Mouse (Mus musculus) left cerebral cortex, adult 8-10 months (tissue): ENCODE measurements around the gene Hmg20b. TPM values are rescaled to one million over a fixed set of nuclear protein-coding genes. Genes with fewer than 3 reads are reported as not detected.

Experiments used
- DNase-seq, 2 experiments: peaks; one replicate each; pipeline ENCODE4 v3.0.0; 2022; ENCODE audit warnings: low spot score in 2 of 2
- total RNA-seq, 4 experiments: library from RNA; stranded (reverse); gene quantifications; 2 replicates each; pipeline ENCODE4 v1.2.4; 2022

The Hmg20b gene
- total RNA-seq, 4 experiments from 2014 or later = 20.2 to 31.9 (median 27.2) TPM

DNA sequence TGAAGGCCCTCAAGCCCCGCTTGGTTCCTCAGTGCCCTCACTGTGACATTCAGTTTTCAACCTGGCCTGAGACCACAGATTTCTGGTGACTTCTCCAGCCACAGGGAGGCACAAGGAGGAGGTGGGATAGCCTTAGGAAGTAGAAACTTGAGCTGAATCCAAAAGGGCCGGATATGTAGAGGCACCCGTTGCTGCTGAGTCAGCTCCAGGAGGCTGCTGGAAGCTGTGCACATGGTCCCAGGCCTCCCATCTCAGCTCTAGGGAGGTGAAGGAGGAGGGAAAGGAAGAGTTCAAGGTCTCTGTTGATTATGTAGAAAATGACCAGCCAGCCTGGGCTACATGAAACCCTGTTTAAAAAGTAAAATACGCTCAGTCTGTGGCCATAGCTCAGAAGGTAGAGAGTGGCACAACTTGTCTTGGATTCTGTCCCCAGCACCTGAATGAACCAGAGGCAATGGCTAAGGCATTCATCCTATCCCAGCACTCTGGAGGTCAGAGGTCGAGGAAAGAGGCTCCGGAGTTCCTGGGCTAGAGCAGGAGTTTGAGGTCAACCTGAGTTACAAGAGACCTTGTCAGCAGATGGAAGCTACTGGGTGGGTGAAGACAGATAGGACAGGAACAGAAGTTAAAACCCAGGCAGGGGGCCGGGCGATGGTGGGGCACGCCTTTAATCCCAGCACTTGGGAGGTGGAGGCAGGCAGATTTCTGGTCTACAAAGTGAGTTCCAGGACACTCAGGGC lies 4.6 kb upstream of the Hmg20b start:
- DNase-seq = no peak

DNA sequence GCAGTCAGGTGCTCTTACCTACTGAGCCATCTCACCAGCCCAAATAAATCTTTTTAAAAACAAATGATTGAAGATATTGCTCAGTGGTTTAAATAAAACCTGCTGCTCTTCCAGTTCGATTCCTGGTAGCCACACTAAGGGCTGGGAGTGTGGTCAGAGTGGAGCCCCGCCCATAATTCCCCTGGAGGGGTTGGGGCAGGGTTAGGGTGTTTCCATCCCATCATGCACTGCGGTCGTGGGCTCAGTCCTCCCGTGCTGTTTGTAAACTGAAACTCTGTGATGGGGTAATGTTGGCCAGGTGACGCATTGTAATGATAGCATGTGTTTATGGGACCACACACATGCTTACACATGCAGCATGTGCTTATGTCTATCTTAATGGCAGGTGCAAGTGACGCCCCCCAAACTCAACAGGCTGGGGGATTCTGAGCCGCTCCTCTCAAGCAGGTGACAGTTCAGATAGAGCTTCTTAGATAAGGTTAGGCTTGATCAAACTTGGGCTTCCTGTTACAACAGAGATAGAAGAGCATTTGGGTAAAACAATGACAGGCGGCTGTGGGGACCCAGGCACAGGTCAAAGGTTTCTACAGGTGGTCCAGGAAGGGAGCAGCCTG lies 1.5 kb upstream of the Hmg20b start:
- no peak for DNase-seq

DNA sequence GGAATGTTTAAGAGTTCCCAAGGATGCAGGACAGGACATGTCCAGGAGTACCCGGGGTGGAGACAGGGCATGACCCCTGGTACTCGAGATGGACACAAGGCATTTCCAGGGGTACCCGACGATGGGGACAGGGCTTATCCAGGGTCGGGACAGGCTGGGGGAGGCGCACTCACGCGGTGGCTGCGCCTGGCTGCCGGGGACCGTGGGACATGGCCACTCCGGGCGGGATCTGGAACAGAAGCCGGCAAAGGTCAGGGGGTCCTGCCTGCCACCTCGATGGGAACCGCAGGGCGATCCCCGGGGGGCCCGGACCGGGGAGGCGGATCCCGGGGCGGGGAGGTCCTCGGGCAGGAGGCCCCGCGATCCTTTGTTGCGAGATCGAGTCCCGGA lies 324 bp downstream of the Hmg20b start:
- DNase-seq = no peak

DNA sequence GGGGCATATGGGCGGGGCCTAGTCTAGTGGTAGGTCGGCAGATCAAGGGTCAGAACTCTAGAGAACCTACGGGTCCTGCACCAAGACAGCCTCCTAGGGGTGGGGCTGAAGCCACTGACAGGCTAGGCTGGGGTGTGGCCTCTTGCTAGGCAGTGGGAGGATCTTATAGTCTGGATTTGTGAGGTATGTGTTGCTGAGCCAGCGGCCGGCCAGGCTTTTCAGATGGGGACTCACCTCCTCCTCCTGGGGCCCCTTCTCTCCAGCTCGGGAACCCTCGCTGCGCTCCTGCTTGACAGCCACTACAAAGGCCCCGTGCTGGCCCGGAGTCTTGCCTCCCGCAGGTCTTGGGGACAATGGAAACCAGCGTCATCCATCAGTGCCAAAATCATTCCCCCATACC lies 1.1 kb downstream of the Hmg20b start:
- no peak for DNase-seq

DNA sequence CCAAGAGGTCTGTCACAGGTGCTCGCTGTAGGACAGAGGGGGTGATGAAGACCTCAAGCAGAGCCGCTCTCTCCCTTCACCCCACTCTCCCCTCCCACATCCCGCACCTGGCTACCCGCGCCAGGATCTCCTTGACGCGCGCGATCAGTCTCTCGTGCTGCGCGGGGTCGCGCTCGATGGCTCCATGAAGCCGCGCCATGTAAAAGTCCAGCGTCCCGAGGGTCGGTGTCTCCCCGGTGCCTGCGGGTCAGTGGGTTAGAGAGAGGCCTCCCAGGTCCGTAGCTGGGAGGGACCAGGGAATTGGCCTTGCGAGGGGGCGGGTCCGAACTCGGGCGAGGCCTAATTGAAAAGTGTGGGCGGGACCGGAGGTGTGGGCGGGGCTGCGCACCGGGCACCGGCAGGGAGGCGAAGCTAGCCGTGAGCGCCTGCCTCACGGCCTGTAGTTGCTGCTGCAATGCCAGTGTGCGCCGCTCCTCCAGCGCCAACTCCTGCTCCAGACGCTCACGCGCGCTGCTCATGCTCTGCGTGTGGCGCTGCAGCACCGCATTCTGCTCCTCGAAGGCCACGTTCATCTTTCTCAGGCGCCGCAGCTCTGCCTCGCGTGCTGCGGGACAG lies 3.7 kb downstream of the Hmg20b start:
- DNase-seq = no peak

DNA sequence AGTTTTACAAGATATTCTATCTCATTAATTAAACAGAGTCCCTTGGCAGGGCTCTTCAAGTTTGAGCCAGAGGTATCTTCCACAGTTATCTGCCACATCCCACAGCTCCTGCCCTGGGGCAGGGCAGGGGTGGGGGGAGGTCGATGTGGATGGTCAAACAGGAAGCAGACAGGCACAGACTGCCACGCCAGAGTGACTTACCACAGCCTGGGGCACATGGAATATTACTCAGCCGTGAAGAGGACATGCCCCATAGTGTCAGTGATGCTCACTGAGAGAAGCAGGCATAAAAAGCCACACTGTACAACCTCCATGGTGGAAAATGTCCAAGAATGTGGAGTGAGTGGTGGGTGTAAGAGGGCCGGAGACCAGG lies 5.1 kb downstream of the Hmg20b start:
- DNase-seq = no peak

DNA sequence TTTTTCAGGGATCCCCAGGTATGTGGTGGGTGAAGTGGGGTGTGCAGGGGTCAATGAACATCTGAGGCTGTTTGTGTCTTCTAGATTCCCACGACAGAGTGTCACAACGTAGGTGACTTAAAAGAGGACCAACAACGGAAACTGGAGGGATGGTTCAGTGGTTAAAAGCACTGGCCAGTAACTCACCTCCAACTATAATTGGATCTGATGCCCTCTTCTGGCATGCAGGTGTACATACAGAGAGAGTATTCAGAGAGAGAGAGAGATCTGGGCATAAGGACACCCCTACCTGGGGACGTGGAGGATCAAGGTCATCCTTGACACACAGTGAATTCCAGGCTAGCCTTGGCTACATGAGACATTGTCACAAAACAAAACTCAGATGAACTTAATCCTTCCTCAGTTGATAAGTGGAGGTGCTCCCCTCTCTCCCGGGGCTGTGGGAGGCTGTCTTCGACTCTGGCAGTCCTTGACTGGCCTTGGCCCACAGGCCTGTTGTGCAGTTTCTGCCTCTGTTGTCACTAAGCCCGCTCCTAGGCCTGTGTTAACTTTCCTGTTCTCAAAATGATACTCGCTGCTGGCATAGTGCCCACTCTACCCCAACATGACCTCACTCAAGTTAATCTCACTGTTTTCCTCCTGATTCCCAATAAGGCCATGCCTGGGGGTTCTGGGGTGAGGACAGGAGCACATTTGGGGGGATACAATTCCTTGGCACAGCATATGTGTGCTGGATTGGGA lies 5.7 kb downstream of the Hmg20b start:
- no peak for DNase-seq

DNA sequence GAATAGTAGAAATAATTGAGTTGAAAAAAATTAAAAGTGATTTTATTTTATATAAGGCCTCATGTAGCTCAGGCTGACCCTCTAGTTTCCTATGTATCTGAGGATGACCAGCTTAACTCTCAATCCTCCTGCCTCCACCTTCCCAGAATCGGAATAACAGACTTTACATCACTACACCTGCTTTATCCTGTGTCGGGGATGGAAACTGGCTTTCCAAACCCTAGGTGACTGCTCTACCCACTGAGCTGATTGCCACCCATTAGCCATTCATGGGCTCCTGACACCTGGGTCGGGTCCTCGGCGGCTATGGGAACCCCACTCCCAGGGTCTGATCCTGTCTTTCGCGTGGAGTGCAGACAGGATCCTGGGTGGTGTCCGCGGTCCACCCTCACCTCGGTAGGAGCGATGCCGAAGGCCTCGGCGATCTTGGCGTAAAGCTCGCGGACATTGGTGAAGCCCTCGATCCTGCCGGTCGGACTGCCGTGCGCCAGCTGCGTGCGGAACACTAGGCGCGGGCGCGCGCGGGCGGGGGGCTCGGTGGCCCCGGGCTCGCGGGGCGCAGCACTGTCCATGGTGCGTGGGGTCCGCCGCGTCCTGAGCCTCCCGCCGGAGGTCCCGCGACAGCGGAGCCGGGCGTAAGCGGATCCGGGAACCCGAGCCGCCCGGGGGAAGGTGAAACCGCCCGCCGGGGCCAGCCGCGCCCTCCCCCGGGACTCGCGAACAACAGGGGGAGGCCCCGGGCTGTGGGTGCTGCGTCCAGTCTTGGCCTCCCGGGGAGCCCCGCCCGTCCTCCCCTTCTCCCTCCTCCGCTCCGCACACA lies 7.4 kb downstream of the Hmg20b start, which contains the start of gene Gipc3:
TSS of gene Gipc3 (minus strand) at position 581 of the 820 bp plus-strand sequence.
- no peak for DNase-seq

DNA sequence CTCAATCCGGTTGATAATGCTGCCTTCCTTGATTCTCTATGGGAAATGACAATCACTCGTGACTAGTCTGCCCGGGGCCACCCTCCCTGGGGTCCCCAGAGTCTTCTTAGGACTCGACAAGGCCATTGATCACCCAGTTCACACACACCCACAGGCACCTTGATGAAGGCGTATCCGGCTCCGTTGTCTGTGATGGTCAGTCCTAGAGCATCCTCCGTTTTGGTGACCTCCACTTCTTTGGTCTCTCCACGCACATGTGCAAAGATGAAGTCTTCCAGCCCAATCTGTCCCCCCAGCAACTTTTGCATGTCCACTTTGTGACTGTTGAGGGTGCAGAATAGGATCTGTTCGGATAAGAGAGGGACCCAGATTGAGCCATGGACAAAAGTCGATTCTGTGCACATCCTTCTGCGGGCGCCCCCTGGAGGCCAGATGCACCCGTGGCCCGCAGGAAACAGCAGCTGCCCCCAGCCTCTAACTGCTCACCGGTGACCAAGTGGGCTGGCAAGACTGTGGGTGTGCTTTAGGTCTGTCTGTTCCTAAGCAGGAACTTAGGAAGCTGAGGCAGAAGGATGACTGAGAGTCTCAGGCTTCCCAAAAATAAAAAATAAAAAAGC lies 8.8 kb downstream of the Hmg20b start:
- DNase-seq = no peak

DNA sequence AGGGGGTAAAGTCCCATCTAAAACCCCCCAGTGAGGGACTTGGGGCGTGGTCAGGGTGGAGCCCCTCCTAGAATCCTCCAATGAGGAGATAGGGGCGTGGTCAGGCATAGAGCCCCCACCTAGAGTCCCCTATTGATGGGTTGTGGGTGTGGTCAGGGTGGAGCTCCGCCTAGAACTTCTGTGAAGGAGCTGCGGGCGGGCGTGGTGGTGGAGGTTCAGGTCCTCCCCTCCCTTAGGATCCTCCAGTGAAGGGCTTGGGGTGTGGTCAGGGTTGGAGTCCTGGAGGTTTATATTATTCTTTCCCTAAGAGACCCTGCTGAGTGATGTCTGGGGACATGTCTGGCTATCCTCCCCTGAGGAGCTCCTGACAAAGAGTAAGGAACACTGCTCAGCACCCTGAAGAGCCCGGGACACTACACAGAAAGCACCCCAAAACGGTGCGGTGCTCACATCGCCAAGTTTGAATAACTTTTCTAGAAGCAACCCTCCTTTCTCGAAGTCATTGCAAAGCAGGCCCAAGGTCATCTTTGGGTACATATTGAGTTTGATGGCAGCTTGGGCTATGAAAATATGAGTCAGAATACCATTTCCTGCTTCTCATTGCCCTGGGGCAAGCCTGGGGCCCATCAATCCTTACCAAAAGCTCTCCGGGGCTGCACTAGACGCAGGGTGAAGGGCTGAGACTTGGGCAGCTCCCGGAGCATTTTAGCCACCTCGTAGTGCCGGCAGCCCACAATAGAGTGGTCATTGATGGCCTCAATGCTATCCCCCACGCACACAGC lies 9.5 kb downstream of the Hmg20b start:
- DNase-seq = no peak

DNA sequence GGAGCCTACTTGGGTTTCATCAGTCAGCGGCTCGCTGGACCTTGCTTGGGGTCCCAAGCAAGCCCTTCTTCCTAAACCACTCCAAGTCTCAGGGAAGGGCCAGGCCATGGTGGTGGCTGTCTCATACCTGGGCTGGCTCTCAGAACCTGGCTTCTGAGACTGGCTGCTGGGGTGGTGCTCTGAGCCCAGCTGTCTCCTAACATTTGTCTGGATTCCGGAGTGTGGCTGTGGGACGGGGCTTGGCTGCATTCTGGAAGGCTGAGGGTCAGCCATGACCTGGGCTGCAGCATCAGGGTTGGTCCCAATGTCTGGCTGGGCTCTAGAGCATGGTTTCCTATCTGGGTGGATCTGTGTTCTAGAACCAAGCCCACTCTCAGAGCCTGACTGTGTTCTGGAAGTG lies 13.7 kb downstream of the Hmg20b start:
- no peak for DNase-seq

DNA sequence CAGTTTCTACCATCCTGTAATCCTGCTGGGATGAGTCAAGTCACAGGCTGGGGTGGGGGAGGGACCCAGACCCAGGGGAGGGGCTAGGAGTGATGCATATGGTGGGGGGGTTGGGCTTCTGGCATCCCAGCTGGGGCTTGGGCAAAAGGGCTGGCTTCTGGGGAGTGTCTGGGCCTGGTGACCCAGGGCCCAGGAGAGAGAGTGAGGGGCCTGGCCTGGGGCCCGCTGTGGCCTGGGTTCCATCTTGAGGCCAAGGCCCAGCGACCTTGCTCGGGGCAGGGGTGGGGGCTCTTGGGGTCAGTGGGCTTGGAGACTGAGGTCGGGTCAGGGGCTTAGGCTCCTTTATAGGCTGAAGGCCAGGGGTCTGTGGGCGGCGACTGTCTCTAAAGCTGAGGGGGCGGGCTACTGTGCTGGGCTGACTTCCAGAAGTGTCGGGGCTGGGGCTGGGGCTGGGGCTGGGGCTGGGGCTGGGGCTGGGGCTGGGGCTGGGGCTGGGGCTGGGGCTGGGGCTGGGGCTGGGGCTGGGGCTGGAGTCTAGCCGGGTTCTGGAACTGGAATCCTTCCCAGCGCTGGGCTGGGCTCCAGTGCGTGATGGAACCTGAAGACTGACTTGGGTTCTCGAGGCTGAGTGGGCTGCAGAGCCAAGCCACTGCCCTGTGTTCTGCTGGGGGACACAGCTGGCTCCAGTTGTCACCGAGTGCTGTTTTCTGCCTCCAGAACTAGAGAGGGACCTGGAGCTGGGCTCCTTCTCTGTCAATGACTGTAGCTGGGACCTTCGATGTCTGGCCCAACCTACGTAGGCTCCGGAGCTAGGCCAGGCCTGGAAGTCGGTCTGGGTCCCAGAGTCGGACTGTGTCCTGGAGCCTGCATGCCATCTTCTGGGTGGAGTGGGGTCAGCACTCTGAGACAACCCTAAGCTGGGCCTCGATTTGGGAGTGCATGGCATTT lies 14.6 kb downstream of the Hmg20b start:
- no peak for DNase-seq

DNA sequence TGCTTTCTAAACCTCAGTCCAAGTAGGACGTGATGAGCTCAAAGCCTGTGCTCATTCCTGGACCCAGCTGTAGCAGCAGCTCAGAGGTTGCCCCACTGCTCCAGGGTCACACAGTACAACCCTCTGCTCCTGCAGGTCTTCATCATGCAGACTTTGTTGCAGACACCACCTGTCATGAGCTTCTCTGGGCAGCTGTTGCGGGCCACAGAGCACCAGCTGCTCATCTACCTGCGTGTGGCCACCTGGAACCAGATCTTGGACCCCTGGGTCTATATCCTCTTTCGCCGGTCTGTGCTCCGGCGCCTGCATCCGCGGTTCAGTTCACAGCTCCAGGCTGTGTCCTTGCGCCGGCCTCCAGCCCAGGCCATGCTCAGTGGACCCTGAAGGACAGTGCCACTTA lies 16.0 kb downstream of the Hmg20b start:
- no peak for DNase-seq

DNA sequence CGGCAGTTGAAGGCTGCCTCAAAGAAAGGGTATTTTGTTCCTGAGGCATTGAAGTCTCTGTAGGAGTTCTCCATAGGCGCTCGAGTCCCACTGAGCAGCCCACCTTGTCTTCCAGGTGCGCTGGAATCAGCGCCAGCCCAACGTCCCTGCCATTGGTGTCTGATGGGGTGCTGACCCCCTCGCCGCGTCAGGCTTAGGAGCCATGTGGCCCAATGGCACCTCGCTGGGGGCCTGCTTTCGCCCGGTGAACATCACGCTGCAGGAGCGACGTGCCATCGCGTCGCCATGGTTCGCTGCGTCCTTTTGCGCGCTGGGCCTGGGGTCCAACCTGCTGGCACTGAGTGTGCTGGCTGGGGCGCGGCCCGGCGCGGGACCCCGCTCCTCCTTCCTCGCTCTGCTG lies 18.0 kb downstream of the Hmg20b start:
- no peak for DNase-seq

DNA sequence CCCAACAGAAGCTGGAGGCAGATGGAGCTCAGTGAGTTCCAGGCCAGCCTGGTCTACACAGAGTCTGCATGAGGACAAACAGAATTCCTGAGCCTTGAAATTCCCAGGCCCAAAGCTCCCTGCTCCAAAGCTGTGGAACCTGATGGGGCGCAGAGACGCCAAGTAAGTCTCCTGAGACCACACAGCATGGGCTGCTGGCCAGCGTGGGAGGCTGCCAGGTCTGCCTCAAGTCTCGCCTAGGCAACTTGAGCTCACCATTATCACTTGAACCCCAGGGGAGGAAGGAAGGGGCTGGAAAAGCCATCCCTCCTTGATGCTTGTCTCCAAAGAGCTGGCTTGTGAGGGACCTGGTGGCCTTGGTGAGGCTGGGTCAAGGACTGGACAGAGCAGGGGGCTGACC lies 20.3 kb downstream of the Hmg20b start:
- no peak for DNase-seq

DNA sequence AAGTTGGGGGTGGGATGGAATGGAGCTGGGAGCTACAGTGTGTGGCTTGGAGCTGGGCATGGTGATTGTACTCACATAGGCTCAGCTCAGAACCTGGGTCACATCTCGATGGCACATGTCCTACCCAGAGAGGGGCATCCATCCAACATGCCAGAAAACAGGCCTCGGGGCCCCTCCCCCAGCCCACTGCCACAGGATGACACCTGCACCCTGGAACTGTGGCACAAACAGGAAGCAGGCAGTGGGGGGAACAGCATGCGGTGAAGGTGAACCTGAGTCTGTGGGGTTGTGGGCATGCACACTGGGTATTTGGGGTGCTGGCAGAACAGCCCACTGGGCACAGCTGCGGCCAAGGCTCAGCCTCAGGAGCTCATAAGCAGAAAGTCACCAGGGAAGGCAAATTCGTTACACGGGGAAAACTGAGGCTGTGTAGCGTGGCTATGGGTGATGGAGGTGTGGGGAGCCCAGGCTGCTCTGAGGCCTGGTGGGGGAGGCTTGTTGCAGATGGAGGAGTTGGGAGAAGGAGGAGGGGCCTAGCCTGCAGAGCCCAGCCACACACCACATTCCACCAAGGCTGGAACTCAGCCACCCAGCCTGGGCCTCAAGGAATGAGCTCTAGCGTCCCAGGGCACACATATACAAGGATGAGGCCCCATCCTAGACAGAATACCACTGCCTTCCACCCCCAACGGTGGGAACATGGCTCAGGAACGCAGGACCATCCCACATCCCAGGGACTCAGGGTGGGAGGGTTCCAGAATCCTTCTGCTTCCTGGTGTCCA lies 20.9 kb downstream of the Hmg20b start:
- no peak for DNase-seq

DNA sequence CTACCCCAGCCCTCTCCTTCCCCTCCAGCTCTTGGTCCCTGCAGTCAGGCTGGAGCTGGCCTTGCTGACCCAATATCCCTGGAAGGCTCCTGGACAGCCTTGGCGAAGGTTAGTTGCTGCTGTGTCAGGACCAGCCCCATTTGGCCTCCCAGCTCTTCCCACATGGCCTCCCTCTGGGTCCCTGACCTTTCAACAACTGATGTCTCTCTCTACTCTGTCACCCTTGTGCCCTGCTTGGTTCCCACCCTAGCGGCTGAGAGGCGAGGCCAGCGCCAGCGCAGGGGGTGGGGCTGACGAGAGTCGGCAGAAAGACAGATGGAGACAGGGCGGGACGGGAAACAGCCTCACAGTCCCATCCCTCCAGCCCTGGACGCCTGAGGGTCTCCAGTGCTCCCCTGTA lies 21.9 kb downstream of the Hmg20b start, which contains the start of gene Tbxa2r:
TSS of gene Tbxa2r (plus strand) at position 346 of the 400 bp plus-strand sequence.
- no peak for DNase-seq

DNA sequence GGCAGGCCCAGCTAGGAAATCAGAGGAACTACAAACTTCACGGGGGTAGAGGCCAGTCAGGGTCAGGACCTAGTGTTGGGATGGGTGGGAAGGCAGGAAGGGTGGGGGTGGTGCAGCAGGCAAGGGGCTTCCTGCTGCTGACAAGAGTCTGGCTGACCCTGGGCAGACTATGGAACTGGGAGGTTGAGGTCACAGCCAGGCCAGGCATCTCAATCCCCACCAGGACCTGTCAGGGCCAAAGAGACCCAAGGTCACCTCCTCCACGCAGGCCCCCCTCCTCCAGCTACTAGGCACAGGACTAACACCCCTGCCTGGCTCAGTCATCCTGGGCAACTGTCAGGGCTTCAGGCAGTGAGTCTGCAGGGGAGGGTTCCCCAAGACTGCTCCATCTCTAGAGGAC lies 22.3 kb downstream of the Hmg20b start:
- DNase-seq = no peak
